In the genomic region with DNA sequence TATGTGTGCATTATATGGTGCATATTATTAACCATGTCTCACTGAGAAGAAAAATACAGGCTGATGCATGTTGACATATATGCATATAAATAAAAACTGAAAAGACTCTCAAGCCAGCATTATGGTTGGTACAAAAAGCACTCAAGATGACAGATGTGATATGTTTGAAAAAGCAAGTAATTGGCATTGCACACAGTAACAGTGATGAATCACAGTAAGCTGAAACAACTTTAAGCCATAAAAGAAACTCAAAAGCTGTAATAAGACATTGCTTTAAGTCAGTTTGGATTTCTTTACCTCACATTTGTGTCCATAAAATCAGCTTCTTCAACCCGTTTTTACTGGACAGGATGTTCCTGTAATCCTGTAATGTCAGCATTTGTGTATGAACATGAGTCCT, we compare ENCODE assay signal across 30 mouse cellular contexts. TPM values are rescaled to one million over a fixed set of nuclear protein-coding genes. Genes with fewer than 3 reads are reported as not detected.
DNase-seq lines count a peak whose midpoint lies in the region; ATAC-seq and TF ChIP-seq lines count a peak whose summit lies in the region.
"Had no signal": no experiment of that assay in that cellular context is flagged by ENCODE, and none has a peak within 500 bp of the region (broad histone marks: within the 10 kb centered on the region; RNA-seq: fewer than 3 reads in every experiment).

No protein-coding gene starts in this region.

- H3K4me1 ChIP-seq in heart, embryonic 13.5 days: peaks cover 48% of the 10 kb centered on the region
- no peaks in the 10 kb centered on the region for H3K4me1 ChIP-seq in hindbrain, postnatal 0 days (ENCODE audit: insufficient read depth, low read length)
- H3K4me1 ChIP-seq: embryonic facial prominence, embryonic 10.5 days; embryonic facial prominence, embryonic 13.5 days; forebrain, embryonic 10.5 days; hindbrain, embryonic 10.5 days; hindbrain, embryonic 13.5 days had no signal

- 49% methylated on average over 1 of the region's 1 CpGs for WGBS in heart, embryonic 13.5 days
- WGBS in hindbrain, postnatal 0 days: 67% methylated on average over 1 of the region's 1 CpGs

- no peak overlapping the region for H3K9ac ChIP-seq in heart, embryonic 13.5 days
- no peak overlapping the region for H3K9ac ChIP-seq in hindbrain, postnatal 0 days (replicated peaks; ENCODE audit: low read length)
- H3K9ac ChIP-seq: embryonic facial prominence, embryonic 13.5 days; forebrain, postnatal 0 days; hindbrain, embryonic 13.5 days; kidney, embryonic 15.5 days had no signal

- H3K4me3 ChIP-seq in heart, embryonic 13.5 days: no peak overlapping the region
- H3K4me3 ChIP-seq in hindbrain, postnatal 0 days (ENCODE audit: low read length): no peak overlapping the region
- H3K4me3 ChIP-seq: embryonic facial prominence, embryonic 10.5 days; embryonic facial prominence, embryonic 13.5 days; forebrain, embryonic 10.5 days; hindbrain, embryonic 10.5 days; hindbrain, embryonic 13.5 days; kidney, embryonic 15.5 days had no signal

- TF ChIP-seq CTCF in hindbrain, postnatal 0 days (IDR thresholded peaks at IDR 0.05; ENCODE audit: low read depth): no peak

- no peak for DNase-seq in frontal cortex, postnatal 25 days (ENCODE audit: low spot score in 2 of 2)
- DNase-seq in heart, adult 18-20 months: no peak
- peak; percentile 57 for DNase-seq in 3T3-L1 (ENCODE audit: low read depth, low spot score)
- no peak for DNase-seq in hindbrain, postnatal 0 days (ENCODE audit: low spot score)
- DNase-seq: adrenal gland, adult 8-10 months; adrenal gland, postnatal 25 days; cerebellum, adult 11-12 months; cerebellum, adult 8-10 months; cerebellum, postnatal 10 days; cerebellum, postnatal 36 days; embryo, embryonic 11 days; forebrain, postnatal 0 days; gastrocnemius, postnatal 14 days; heart, postnatal 10 days; heart, postnatal 36 days; kidney, adult 8-10 months had no signal

- H3K36me3 ChIP-seq in heart, embryonic 13.5 days: peaks cover 25% of the 10 kb centered on the region
- H3K36me3 ChIP-seq in hindbrain, postnatal 0 days (ENCODE audit: insufficient read depth, low read length): no peaks in the 10 kb centered on the region
- H3K36me3 ChIP-seq: hindbrain, embryonic 13.5 days had no signal

- H3K27ac ChIP-seq in heart, embryonic 13.5 days (replicated peaks): peak overlapping the region; percentile 34; the same call in 1 of the 2 replicates
- H3K27ac ChIP-seq in hindbrain, postnatal 0 days: no peak overlapping the region
- H3K27ac ChIP-seq: embryonic facial prominence, embryonic 10.5 days; embryonic facial prominence, embryonic 13.5 days; forebrain, embryonic 10.5 days; hindbrain, embryonic 10.5 days; hindbrain, embryonic 13.5 days had no signal

- H3K4me2 ChIP-seq in heart, embryonic 13.5 days: no peak overlapping the region
- no peak overlapping the region for H3K4me2 ChIP-seq in hindbrain, postnatal 0 days (ENCODE audit: low read depth, low read length)
- H3K4me2 ChIP-seq: embryonic facial prominence, embryonic 13.5 days; hindbrain, embryonic 13.5 days; kidney, embryonic 15.5 days had no signal

- no peaks in the 10 kb centered on the region for H3K27me3 ChIP-seq in heart, embryonic 13.5 days (replicated peaks)
- H3K27me3 ChIP-seq in hindbrain, postnatal 0 days (ENCODE audit: insufficient read depth, low read length): no peaks in the 10 kb centered on the region
- H3K27me3 ChIP-seq: embryonic facial prominence, embryonic 13.5 days; hindbrain, embryonic 13.5 days; kidney, embryonic 15.5 days had no signal

- peak; percentile 70 for ATAC-seq in frontal cortex, adult (ENCODE audit: low TSS enrichment)
- no peak for ATAC-seq in heart, embryonic 13.5 days (ENCODE audit: extremely low read depth, insufficient number of reproducible peaks, low FRiP score, low TSS enrichment)
- ATAC-seq in hindbrain, postnatal 0 days: no peak
- ATAC-seq: activated CD4-positive, CD25-positive, alpha-beta regulatory T cell, adult 4 months; CD4-positive, CD25-positive, alpha-beta regulatory T cell, adult 4 months; forebrain, embryonic 14.5 days; forebrain, postnatal 0 days; hindbrain, embryonic 16.5 days; inflammation-experienced regulatory T-cells, adult 6 months; intestine, embryonic 16.5 days had no signal

- no peaks in the 10 kb centered on the region for H3K9me3 ChIP-seq in heart, embryonic 13.5 days
- H3K9me3 ChIP-seq in hindbrain, postnatal 0 days (ENCODE audit: low read length): no peaks in the 10 kb centered on the region
- H3K9me3 ChIP-seq: embryonic facial prominence, embryonic 10.5 days; embryonic facial prominence, embryonic 13.5 days; forebrain, embryonic 10.5 days; hindbrain, embryonic 10.5 days; hindbrain, embryonic 13.5 days; kidney, embryonic 15.5 days had no signal

RNA-seq across cellular contexts. Expression of gene Cmss1, which starts 41.9 kb away (rescaled TPM):
- polyA plus RNA-seq in heart, embryonic 13.5 days (2015; fragmentation: Nextera tagmentation; extraction: Ambion mirVana): 32.2 and 33.9 TPM in 2 replicates
- total RNA-seq in heart, adult 18-20 months (2021): 10 to 100 TPM; 70.2 to 79.9 TPM
- total RNA-seq in hindbrain, postnatal 0 days (2014; rRNA removed): 8.6 and 17.7 TPM in 2 replicates
- 42.5 and 43.4 TPM in 2 replicates for polyA plus RNA-seq in hindbrain, postnatal 0 days (2015; fragmentation: Nextera tagmentation; extraction: Ambion mirVana)
